Mouse (Mus musculus) bone marrow, adult 2 months (tissue): ENCODE measurements around the gene Bche.

ENCODE experiments used
- CTCF ChIP-seq: fragments of 200-500 bp; IDR thresholded peaks from 2 replicates; pipeline ENCODE4 v1.5.1; 2011; ENCODE audit warnings: low read length, control low read depth; ENCODE audit not compliant: control insufficient read depth, insufficient read depth
- POLR2A ChIP-seq: fragments of 200-500 bp; IDR thresholded peaks from 2 replicates; pipeline ENCODE4 v1.6.1; 2011; ENCODE audit warnings: low read depth, mild to moderate bottlenecking, control low read depth, low read length, borderline replicate concordance; ENCODE audit not compliant: control insufficient read depth

- no peak for TF ChIP-seq POLR2A
- no peak for TF ChIP-seq CTCF
Observed at GRCm38 (mm10) chr3:73611421-73611820, 96.8 kb downstream of the Bche start.
